Mouse (Mus musculus) thymus, adult 2 months (tissue): ENCODE results near the gene Gucy2g.

Experiments
- CTCF ChIP-seq: fragments of 200-500 bp; IDR thresholded peaks from 2 replicates; pipeline ENCODE4 v1.5.1; 2012; ENCODE audit warnings: mild to moderate bottlenecking, control low read depth, low read length, moderate library complexity, borderline replicate concordance; ENCODE audit not compliant: control insufficient read depth, poor library complexity, insufficient read depth; ENCODE audit errors: extremely low read depth
- POLR2A ChIP-seq: fragments of 200-500 bp; IDR thresholded peaks from 2 replicates; pipeline ENCODE4 v1.6.1; 2012; ENCODE audit warnings: mild to moderate bottlenecking, low read length, control low read depth, moderate library complexity; ENCODE audit not compliant: control insufficient read depth, poor library complexity, insufficient read depth; ENCODE audit errors: extremely low read depth

- TF ChIP-seq POLR2A, result no peak
- no peak for TF ChIP-seq CTCF
Measured at GRCm38 (mm10) chr19:55207746-55208538, 33.1 kb downstream of the Gucy2g start.
